Mouse (Mus musculus) layer of hippocampus, adult 8-10 months (tissue): ENCODE results near the gene Tmem100. TPM values are rescaled to one million over a fixed set of nuclear protein-coding genes. Genes with fewer than 3 reads are reported as not detected.

Source experiments
- DNase-seq, 2 experiments: peaks; one replicate each; pipeline ENCODE4 v3.0.0; 2022; ENCODE audit warnings: low spot score in 2 of 2
- total RNA-seq, 4 experiments: library from RNA; stranded (reverse); gene quantifications; 2 replicates each; pipeline ENCODE4 v1.2.4; 2022

Gene Tmem100
- total RNA-seq, 4 experiments from 2014 or later, result 14.6 to 17.9 (median 16.0) TPM

DNA sequence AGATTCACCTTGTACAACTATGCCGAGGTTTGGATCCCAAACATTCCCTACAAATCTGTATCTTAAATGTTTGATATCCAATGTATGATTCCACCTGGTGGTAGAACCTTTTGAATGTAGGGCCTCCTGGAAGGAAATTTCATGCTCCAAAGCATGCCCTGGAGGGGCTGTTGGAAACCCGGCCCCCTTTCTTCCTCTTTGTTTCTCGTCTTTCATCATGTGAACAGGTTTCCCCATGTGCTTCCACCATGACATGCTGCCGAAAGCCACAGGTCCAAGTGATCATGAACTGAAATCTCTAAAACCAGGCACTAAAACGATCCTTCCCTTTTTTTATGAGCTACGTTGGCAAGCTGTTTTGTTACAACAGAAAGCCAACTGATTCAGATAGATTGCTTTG, 16.5 kb upstream of the Tmem100 start:
- no peak for DNase-seq

DNA sequence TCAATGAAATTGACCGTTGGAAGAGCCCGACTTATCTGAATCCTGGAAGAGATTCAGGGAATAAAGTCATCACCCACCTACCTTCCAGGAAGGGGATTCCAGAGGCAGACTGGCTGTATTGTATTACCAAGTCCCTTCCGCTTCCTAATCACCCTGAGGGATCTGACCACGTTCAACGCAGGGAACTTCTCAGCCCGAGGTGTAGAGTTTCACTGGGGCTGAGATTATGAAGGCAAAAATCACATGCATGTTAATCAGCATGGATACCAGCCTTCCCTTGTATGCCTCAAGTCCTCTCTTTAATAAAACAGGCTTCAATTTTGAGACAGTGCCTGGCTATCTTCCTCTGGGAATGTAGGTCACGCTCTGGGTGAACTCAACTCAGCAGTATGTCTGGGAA, 14.9 kb upstream of the Tmem100 start:
- DNase-seq, result no peak

- DNase-seq, result peak in 1 of 2 experiments; percentile 19
Measured at GRCm38 (mm10) chr11:90019161-90019560, 11.0 kb upstream of the Tmem100 start.

DNA sequence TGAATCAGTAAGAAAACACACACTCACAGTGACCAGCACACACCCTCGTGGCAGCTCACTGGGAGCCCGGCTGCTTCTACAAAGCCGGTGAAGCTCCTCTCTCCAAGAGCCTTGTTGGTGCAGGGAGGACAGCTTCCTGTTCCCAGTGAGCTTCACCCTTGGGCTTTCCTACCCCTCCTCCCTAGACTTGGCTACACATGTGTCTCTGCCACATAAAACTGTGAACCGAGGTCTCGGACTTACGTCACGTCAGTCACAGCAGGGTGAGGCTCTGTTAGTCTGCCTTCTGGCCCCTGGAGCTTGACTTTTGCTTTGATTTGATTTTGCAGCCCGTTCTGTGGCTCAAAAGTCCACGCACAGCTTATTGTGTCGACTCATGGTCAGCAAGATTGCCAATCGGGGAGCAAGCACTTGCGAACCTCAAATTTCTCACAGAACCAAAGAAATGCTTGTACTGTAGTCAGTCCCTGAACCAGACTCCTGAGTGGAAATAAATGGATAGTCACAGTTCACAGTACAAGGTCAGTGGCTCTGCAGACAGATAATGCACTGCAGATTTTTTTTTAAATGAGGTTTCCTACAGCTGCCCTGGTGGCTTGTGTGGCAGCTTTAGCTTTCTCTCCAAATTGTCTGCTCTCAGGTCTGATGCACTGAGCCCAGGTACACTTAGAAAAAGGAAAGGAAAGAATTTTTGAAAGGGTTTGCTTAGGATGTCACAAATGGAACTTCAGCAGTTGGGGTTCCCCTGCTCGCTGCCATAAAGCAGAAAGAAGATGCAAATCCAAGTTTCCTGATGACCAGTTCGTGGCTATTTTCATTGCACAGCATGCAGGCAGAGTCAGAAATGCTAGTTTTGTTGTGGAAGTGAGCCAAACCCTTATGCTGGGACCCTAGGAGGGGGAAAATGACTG, 4.0 kb upstream of the Tmem100 start:
- no peak for DNase-seq

- DNase-seq, result no peak
Measured at GRCm38 (mm10) chr11:90026802-90027174, 3.4 kb upstream of the Tmem100 start.

DNA sequence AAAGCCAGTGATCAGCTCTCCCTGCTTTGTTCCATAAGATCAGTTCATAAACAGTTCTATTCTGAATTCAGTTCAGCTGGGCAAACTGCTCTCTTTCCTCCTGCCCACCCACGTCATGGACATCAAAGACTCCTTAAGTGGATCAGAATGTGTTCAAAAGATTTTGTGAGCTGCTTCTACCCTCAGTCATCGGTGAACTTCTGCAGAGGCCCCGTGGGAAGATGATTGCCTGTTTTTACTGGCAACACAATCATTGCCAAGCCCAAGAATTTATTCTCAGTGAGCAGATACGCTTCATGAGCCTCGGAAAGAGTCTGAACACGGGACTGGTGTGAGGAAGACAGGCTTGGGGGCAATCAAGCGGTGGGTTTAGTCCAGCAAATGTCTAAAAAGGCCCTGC, 2.9 kb upstream of the Tmem100 start:
- no peak for DNase-seq

DNA sequence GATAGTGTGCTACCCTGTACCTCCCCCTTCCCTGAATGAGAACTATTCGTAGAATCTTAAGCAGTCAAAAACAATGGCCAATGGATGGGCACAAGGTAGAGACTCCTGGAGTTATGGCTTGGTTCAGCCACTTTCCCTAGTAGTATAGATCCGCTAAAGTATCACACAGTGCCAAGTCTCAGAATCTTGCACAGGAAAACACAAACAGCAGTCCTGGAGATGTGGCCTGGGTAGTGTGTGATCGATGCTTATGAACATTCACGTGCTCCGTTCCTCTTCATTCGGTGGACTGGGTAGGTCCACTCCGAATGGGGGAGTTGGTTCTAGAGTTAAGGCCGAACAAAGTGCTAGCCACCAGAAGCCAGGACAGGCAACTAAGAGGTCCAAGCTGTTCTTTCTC, 1.4 kb upstream of the Tmem100 start:
- no peak for DNase-seq

- peak in 1 of 2 experiments; percentile 13 for DNase-seq
Measured at GRCm38 (mm10) chr11:90029354-90029753, 794 bp upstream of the Tmem100 start.

DNA sequence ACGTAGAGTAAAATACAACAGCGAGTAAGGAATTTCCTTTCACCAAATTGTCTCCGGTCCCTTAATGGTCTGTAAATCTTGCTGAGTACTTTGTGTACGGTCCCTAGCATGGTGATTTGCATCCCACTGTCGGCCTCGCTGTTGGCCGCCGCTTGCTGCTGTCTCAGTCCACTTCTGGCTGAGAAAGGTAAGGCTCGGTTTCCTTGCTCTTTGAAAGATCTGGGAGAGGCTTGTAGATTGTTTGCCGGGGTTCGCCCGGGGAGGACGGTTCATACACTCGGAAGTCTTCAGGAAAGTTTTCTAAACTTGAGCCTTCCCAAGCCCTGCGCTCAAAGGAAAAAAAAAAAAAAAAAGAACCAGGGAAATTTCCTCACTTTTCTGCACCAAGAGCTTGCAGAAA, 409 bp downstream of the Tmem100 start:
- peak in 1 of 2 experiments; percentile 42 for DNase-seq

- no peak for DNase-seq
Measured at GRCm38 (mm10) chr11:90031076-90031475, 928 bp downstream of the Tmem100 start.

- no peak for DNase-seq
Measured at GRCm38 (mm10) chr11:90032807-90033206, 2.7 kb downstream of the Tmem100 start.

DNA sequence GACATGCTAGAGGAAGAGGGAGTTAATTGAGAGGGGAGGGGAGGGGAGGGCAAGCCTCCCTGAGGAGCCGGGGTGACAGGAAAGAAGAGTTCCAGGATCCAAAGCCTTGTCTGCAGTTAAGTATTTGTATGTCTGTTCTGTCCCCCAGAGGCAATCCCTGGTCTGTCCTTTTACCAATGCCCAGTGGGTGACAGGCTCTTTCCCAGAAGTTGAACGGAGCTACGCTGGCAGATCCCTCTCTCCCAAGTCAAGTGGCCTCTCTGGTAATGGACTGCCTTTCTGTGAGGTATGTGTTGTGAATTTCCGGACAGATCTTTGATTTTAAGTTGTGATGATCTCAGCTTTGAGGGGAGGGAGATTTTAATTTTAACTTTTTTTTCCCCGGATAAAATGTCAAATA, 3.3 kb downstream of the Tmem100 start:
- DNase-seq, result no peak

DNA sequence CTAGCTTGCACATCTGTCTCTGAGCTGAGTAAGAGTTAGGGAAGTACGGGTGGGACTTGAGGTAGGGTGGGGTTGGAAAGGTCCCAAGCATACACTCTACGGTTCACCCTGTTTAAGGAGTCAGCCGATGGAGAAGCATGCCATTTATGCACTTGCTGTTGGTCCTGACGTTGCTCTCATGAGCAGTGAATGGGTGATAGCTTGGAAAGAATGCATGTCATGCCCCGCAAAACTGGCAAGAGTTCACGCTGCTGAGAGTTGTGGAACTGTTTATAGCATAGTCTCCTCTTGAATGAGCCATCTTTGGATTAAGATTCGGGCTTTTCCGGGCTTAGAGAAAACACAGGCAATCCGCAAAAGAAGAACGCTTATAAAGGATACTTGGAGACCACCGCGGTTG, 4.5 kb downstream of the Tmem100 start:
- DNase-seq, result no peak

DNA sequence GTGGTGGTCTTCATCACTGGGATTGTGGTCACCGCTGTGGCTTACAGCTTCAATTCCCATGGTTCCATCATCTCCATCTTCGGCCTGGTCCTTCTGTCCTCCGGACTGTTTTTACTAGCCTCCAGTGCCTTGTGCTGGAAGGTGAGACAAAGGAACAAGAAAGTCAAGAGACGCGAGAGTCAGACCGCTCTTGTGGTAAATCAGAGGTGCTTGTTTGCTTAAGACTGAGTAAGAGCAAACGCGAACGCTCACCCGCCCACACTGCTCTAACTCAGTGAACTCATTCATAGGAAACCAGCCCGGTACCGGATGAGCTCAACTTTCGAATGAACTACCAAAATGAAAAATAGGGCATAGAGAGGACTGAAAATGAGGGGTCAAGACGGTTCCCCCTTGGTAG, 5.4 kb downstream of the Tmem100 start:
- no peak for DNase-seq

DNA sequence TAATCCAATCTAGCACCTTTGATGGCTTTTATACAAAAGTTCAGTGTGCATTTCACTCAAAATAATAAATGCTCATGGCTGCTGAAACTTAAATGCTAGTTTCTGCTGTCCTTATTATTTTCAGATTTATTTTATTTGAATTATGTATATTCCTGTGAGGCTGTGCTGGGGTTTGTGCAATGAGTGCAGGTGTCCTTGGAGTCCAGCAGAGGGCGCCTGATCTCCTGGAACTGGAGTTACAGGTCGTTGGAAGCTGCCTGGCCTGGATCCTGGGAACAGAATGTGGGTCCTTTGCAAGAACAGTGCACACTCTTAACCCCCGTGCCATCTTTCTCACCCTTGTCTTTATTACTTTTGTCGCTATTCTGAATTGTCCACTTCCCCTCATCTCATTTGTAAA, 6.3 kb downstream of the Tmem100 start:
- no peak for DNase-seq

DNA sequence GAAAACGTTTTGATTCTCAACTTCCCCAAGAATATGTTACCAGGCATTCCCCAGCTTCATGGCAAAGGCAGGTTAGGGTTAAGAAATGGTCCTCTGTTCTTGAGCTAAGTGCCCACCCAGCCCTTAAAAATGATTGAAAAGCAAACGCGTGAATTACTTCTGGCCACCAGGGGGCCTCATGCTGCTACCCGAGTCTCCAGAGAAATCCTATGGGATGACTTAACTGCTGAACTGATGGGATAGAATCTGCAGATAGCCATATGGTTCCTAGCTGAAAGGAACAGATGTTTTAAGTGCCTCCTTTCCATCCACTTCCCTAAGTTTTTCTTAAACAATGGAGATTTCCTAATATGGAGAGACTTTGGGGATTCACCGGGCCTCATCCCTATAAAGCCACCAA, 7.9 kb downstream of the Tmem100 start:
- DNase-seq, result peak in 1 of 2 experiments; percentile 43

- DNase-seq, result no peak
Measured at GRCm38 (mm10) chr11:90044459-90044858, 14.3 kb downstream of the Tmem100 start.

- no peak for DNase-seq
Measured at GRCm38 (mm10) chr11:90046211-90046610, 16.1 kb downstream of the Tmem100 start.

DNA sequence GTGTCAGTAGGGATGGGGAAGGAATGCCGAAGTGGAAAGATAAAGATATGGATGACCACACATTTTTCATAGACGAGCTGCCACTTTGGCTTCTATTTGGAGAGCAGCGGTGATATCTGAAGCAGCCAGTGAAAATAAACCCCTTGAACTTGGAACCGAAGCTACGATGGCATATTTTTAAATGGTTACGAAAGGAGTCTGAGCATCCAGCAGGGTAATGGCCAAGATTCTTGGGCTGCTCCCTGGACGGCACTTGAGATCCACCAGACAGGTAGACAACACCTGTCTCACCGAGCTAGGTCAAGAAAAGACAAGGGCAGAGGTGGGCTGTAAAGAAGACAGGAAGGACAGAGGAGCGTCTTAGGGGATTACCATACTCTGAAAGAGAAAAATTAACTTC, 17.1 kb downstream of the Tmem100 start:
- no peak for DNase-seq

DNA sequence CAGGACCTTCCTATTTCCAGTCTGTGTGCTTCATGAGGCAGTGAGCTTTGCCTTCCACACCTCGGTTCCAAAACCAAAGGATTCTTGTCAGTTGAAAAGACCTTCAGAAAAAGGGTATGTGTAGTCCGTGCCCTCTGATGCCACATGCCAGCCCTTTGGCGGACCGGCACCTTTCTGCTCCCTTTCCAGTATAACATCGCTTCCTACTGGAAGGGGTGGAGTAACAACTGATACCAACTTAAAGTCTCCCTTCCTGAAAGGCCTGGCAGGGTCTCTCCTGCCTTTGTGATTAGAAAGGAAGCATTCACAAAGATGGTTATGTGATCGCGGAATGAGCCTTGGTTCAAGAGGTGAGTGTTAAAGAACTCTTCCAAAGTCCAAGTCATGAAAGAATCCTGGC, 19.9 kb downstream of the Tmem100 start:
- no peak for DNase-seq

DNA sequence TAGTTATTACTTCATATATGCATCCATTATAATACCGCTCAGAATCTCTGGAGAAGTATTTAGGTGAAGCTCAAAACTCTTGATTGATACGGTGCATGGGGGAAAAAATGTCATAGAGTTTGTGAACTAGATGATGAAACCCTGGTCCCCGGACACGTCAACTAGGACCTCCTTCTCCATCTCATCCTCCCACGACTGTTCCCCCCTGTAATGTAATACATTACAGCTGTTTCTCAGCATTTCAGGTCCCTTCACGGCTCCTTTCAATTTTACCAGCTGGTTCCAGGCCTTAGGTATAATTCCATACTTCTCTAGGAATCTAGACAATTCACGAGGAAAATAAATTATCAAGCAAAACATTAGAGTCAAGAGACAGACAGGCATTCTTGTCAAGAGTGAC, 22.6 kb downstream of the Tmem100 start:
- DNase-seq, result no peak

DNA sequence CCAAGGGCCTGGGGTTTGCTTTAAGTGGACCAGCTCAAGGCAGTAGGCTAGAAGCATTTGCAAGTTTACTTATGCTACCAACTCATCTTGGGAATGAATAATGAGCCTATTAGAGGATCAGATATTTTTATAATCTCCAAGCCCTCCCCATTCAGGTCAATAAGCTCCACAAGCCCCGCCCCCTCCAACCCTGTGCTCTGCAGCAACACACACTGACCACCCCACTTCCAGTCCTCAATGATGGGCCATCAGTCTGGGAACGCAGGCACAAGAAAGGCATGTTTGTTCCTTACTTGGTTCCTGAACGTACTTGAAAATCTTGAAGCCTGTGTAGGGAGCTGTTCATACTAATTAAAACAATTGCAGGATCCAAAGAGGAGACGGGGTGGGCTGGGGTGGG, 23.7 kb downstream of the Tmem100 start:
- no peak for DNase-seq

DNA sequence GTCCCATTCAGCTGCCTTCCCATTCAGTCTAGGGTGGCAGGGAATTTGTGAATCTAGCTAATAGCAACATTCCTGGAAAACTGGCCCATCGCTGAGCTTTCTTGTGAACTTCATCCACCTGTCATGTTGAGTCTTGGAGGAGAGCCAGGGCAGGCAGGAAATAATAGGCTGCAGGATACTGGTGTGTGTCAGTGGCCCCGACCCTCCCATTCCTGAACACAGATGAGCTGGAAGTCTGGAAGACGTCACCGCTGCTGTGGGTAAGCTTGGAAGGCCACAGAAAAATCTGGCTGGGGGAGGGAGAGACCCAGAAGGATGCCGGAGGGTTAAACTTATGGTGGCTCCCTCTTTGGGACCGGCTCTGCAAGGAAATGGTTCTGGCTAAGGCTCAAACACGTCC, 24.3 kb downstream of the Tmem100 start:
- no peak for DNase-seq
